Mouse (Mus musculus): ENCODE measurements around the gene 1700019D03Rik.
A peak's percentile ranks its signal among the peaks of the same experiment; 100 is the strongest.

Gene 1700019D03Rik

DNA sequence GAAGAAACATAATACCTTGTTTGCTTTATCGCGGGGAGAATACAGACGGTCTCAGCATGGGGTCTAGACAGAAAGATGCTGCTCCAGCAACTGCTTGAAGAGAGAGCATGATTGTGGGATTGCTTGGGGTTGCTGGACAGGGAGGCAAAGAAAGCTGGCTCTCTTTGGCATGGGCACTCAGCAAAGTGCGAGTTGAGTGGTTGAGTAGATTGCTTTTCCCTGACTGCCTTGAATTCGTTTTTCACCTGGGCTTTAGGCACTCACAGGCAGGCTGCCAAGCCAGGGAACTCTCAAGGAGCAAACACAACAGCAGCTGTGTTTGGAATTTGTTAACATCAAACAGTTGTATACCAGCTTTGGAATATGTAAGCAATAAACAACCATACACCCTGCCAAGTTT, at the start of gene 1700019D03Rik:
1700019D03Rik (minus strand) TSS at position 101 of the 400 bp plus-strand sequence.
- DNase-seq (ENCODE audit: low read depth, low spot score) = no peak

DNA sequence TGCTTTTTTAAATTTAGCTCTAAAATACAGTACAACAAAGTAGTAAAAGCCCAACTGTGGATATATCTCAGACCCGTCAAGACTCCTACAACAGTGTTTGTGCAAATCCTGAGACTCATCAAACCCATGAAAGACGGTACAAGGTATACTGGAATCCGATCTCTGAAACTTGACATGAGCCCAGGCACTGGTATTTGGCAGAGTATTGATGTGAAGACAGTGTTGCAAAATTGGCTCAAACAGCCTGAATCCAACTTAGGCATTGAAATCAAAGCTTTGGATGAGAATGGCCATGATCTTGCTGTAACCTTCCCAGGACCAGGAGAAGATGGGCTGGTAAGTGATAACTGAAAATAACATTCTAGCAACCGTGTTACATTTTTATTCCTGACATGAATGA, 43.9 kb upstream of the 1700019D03Rik start:
- no peak for DNase-seq (ENCODE audit: low read depth, low spot score)

DNA sequence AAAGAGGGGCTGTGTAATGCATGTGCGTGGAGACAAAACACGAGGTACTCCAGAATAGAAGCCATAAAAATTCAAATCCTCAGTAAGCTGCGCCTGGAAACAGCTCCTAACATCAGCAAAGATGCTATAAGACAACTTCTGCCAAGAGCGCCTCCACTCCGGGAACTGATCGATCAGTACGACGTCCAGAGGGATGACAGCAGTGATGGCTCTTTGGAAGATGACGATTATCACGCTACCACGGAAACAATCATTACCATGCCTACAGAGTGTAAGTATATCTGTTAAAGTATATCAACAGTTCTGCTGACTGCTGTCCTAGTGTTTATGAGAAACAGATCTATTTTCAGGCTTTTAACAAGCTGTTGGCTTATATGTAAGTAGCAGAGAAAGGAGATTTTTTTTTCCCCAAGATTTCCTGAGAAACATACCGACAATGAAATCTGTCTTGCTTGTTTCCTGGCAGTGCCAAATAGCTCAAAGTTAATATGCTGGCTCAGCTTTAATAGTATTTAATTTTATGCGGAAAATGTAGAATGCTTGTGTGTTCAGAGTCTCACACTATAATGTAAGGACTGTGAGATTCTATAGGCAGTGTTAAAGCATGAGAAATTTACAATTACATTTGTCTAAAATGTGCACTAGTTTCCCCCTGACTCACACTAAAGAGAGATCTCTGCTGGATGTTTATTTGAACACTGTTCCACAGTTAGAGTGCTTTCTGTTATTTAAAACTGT, 42.1 kb upstream of the 1700019D03Rik start:
- peak; percentile 41 for DNase-seq (ENCODE audit: low read depth, low spot score)

DNA sequence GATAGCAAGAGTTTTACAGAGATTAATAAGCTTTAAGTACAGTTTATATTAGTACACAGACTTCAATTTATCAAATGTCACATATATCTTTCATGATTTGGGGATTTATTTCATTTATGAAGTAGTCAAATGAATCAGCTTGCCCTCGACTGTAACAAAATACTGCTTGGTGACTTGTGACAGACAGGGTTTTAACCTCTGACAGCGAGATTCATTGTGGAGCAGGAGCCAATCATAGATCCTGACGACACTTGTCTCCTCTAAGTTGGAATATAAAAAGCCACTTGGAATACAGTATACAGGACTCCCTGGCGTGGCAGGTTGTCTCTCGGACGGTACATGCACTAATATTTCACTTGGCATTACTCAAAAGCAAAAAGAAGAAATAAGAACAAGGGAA, 41.4 kb upstream of the 1700019D03Rik start, which contains the start of gene Mstn:
Mstn (plus strand) TSS at position 301 of the 400 bp plus-strand sequence.
- no peak for DNase-seq (ENCODE audit: low read depth, low spot score)

DNA sequence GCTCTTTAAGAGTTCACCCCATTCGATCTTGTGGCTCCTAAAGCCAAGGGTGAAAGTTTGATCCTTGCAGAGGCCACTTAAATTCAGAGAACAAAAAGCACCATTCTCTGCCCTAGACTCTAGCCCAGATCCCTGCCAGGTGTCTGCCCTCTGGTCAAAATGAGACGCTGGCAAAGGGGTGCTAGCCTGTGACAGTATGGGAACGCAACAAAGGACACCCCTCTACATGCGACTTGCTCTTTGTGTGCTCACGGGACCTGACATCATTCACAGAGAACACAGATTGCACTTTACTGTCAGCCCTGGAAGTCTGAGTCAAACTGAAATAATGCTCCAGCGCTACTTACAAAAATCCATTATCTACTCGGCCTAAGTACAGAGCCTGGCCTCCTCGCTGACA, 40.5 kb upstream of the 1700019D03Rik start:
- DNase-seq (ENCODE audit: low read depth, low spot score) = no peak

DNA sequence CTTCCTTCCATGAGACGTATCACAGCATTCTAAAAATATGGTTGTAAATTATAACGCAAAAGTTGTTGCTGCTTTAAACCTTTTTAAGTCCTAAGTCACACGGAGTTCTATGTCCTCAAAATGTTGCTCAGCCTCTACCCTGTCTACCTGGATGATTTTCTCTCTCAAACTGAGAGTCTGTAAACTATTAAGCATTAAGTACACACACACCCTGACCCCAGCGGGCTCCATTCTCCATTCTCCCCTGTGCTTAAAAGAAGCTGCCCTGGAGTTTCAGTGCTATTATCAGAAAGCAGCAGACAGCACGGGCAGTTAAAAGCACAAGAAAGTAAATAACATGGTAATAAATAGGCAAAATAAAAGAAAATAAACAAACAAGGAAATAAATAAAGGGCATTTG, 39.1 kb upstream of the 1700019D03Rik start:
- no peak for DNase-seq (ENCODE audit: low read depth, low spot score)

DNA sequence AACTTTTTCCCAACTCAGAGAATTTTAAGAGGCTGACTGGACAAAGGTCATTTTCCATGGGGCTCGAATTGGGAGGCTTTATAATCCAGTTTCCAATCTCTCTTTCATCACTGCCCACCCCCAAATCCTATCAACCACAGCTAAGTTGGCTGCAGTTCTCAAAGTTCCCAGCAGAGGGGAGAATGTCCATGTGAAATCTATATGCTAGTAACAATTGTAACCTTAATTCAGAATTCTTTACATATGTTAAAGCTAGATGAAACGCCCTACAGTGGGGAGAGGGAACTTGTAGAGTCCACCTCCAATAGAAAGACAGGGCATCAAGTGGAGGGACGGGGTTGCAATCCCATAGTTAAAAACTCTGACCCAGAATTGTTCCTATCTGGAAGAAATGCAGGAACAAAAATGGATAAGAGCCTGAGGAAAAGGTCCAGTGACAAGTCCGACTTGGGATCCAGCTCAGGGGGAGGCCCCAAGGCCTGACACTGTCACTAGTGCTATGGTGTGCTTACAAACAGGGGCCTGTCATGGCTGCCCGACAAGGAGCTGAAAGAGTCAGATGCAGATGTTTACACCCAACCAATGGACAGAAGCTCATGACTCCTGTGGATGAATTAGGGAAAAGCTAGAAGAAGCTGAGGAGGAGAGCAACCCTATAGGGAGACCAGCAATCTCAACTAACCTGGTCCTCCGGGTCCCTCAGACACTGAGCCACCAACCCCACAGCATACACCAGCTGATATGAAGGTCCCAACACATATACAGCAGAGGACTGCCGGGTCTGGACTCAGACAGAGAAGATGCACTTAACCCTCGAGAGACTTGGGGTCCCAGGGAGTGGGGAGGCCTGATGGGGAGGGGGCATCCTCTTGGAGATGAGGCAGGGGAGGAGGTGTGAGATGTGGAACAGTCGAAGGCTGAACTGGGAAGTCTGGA, 33.4 kb upstream of the 1700019D03Rik start:
- DNase-seq (ENCODE audit: low read depth, low spot score) = peak; percentile 61

DNA sequence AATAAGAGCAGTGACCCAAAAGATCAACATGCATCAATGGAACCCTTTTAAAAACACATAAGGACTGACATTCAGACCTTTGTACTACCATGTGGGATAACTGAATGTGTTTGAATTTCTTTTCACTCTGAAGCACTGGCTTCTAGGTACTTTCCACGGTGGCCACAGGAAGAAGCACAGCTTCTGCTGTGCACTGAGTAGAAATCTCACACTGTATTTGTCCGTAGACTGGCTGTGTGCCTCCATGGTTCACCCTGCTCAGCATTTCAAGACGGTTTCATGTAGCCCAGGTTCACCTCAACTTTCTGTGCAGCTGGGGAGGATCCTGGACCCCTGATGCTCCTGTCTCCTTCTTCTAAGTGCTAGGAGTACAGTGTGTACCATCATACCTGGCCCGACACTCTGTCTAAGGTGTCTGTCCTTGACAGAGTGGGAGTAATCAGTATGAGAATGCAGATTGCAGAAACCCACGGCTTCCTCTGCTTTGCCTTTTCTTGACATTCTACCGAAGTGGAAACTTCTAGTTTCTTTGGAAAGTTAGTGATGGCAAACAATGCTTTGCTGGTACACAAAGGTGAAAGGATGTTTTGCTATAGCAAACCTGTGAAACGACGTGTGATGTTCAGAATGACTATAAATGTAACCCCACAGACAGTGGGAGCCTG, 29.9 kb upstream of the 1700019D03Rik start:
- DNase-seq (ENCODE audit: low read depth, low spot score) = no peak

DNA sequence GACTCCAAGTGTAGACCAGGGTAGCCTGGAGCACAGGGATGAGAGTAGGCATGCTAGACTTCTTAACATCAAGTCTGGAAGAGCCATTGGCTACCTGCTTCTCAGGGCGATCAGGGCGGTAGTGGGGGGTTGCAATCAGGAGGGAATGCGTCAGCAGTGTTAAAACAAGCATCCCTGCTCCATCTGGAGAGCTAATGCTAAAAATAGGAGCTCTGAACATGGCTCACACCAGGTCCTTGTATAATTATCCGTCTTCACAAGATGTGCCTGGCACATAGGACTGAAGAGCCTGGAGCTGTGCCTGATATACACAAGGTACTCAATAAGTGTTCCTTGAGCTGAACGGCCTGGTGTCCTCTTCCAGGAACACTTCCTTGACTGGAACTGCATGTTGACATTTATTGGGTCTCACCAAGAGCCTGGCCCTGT, 17.5 kb upstream of the 1700019D03Rik start:
- DNase-seq (ENCODE audit: low read depth, low spot score) = peak; percentile 74

DNA sequence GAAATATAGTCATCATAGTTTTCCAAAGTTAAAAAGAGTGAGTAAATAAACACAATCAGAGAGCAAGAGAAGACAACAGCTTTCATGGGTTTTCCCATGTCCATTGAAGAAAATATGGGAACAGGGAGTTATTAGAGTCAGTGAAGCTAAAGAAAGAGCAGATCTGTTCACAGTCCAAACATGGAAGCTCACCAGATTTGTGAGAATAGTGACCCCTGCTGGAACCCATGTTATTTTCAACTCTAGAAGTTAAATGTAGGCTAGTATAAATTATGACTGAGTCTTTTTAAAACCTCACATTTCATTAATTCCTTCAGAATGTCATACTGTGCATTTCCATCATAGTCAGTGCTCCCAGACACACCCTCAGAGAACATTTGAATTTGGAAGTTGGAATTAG, 12.6 kb upstream of the 1700019D03Rik start:
- DNase-seq (ENCODE audit: low read depth, low spot score) = peak; percentile 79

DNA sequence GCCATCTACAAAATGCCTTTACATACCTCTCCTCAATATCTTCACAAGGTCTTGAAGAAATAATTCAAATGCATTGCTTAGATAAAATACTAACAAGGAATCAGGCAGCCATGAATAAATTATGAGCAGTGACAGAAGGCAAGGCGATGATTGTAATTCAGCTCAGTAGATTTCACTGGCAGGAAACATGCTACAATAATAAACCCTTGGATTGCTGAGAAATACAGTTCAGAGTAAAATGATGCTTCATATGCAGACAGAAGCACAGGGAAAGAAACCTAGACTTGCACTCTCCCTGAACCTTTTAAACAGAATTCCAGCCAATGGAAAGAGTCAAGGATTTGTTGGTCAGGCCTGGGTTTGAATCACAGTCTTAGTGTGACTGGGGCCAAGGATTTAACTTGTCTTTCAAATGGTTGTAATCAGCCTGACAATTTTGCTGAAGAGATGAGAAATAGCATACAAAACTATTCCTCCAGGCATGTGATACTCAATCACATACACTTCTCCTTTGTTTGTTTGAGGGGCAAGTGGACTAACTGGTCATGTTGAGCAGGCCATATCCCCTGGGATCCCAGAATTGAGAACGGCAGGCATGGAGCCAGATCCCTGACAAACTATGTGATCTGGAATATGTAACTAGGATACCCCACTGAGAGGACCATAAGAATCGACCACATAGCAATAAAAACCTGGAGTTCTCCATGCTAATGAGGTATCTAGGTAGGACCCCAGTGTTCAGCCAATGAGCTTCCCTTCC, 1.1 kb downstream of the 1700019D03Rik start:
- DNase-seq (ENCODE audit: low read depth, low spot score) = peak; percentile 41

DNA sequence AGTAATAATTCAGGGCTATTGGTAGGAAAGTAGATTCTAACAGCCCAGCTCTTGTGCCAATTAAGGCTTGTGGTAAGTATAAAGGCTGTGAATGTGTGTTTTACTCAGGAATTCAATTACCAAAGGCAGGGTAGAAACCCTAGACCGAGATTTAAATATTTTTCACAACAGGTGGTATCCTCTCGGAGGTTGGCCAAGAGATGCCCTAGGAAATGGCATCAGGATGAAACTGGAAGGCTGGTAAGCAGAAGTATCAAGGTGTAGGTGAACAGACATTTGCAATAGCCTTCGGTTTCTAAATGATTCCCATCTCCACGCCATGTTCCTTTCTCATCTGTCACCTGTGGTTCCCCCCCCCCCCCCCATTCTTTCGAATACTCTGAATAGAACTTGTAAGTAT, 4.4 kb downstream of the 1700019D03Rik start:
- DNase-seq (ENCODE audit: low read depth, low spot score) = no peak

DNA sequence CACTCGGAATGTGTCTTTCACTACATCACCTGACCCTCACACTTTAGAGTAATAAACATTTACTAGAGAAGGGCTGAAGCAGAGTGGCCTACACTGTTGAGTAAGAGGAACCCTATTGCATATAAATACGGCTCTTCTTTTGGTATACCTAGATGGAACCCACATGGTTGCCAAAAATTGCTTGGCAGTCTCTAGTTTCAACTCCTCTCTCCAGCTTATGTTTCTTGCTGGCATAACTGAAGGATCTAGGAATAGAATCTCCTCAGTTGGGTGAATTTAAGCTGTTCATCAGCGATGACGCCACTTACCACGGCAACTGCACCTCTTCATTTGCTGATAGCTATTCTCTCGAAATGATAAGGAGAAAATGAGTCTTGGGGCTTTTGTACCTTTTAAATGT, 5.3 kb downstream of the 1700019D03Rik start:
- peak; percentile 81 for DNase-seq (ENCODE audit: low read depth, low spot score)

DNA sequence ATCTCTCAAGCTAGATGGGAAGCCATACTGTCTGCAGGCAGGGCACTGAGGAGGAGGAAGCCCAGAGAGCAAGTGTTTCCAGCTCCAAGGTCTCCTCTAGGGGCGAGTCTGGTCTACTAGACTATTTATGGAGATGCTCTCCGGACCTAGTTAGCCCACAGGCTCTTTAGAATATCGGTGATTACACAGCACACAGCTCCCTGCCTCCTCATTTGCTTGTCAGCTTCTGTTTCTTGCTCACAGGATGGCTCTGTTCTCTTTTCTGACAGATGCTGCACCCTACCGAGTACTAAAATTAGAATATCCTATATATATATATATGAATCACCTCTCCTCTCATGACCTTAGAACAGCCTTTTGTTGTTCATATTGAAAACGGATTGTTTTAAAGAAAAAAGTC, 33.3 kb downstream of the 1700019D03Rik start:
- DNase-seq (ENCODE audit: low read depth, low spot score) = peak; percentile 92

DNA sequence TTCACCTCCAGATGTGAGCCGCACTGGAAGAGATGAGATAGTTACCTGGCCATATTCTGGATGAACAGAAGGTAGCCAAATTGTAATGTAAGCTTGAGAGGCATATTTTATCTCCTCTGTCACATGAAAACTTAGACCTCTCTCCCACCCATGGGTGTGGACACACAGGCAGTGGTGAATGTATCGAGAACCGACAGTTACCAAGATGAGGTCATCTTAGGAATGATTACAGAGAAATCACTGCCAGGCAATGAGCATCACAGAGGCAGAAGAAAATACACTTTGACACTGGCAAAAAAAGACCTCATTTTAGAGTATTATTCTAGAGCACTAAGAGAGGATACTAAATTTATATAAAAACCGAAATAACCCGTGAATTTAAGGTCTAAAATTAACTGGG, 46.8 kb downstream of the 1700019D03Rik start:
- no peak for DNase-seq (ENCODE audit: low read depth, low spot score)

DNA sequence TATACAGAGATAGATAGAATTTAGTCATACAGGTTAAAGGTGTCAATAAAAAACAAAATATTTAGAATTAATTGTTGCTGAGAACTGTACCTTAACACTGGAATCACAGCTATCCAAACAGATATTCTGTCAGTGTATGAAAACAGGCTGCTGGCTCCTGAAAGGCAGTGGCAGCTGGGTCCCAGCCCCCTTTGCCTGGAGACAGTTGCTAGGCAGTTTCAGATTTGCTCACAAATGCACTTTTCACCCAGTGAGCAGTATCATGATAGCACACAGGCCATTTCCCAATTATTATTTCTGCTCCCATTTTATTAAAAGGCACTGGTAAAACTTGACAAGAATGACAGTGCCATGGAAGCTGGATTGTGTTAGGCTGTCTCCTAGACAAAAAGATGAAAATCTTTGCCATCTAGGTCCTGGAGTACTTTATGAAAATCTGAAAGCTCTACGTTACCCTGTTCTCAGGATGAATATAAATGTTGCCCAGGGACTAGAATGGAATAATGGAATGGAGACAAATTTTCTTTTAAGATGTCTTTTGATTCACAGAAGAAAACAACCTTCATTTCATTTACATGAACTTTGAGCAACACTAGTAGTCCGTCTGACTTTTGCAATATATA, 48.0 kb downstream of the 1700019D03Rik start:
- DNase-seq (ENCODE audit: low read depth, low spot score) = peak; percentile 63

DNA sequence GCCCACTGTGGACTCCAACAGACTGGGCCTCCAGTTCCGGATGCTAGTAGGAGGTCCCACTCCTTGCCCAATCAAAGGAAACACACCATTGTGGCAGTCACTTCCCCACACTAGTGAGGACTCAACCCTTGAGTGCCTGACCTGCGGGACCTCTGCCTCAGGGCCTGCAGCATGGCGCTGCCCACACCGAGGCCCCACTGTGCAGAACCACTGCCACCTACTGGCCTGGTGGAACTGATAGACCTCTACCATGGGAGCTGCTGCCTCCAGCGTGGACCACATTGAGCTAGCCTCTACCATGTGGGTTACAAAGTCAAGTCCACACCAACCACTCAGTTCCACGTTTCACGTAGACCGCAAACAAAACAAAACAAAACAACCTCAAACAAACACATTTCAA, 55.4 kb downstream of the 1700019D03Rik start:
- no peak for DNase-seq (ENCODE audit: low read depth, low spot score)

DNA sequence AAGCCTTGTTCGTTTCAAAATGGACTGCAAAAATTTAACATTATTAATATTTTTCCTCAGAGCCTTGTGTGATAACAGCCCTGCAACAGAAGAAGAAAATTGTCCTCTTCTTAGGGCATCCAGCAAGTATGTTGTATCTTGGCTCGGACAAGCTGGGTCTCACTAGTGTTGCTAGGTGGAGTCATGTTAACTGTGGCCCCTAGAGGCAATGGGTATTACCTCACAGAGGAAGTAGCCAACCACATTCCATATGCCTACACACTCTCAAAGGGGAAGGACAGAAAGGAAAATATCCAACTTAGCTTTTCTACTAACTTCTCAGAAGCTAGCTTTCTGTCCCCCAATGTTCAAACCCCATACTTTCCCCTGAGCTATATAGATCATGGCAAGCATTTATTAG, 56.9 kb downstream of the 1700019D03Rik start:
- DNase-seq (ENCODE audit: low read depth, low spot score) = no peak

DNA sequence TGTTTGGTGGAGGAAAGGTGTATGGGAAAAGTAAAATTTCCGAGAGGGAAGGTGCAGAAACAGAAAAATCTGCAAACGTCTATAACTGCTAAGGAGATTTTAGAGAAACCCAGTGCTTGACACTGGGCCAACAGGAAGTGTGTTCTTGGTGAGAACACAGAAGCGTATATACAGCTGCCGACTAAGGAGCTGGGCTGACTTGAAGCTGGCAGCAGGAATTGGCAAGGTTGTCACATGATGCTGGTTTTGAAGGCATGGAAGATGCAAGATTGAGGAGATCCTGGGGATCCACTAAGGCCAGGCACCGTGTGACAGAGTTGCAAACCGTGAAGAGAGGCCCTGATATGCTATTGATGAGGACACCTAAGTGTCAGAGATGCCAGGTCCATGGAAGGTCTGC, 59.8 kb downstream of the 1700019D03Rik start:
- peak; percentile 42 for DNase-seq (ENCODE audit: low read depth, low spot score)

DNA sequence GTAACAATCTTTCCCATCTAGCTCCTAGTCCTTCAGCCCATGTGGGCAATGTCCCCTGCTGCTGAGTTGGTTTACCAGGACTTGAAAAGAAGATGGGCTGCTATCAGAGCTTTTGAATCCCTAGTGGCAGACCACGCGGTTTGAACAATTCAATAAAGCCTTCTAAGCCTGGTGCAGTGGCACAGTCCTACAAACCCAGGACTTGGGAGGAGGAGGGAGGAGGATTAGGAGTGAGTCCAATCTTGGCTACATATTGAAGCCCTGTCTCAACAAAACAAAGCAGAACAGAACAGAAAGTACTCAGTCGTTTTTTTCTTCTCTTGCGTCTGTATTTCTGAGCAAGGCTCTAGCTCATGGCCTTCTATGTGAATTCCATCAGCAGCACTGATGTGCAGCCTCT, 63.2 kb downstream of the 1700019D03Rik start:
- DNase-seq (ENCODE audit: low read depth, low spot score) = no peak

DNA sequence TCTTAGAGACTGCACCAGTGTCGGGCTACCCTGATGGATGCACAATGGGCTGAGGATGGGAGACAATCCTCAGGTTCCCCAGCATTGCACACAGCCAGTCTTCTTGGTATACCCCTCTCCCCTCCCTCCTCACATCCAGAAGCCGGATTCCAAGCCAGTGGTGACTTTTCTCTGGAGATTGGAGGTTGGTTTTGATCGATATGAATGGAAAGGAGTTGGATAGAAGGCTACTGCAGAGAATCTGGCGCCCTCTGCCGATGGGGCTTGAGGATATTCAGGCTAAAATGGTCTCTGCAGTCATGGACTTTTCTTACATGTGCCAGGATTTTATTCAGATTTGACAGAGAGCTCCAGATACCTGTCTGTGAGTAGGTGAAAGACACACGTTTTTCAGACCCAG, 64.9 kb downstream of the 1700019D03Rik start:
- peak; percentile 80 for DNase-seq (ENCODE audit: low read depth, low spot score)

All from brain, adult 2 months (tissue).